Mouse (Mus musculus) spleen, adult 2 months (tissue): Measurements from ENCODE around the gene Pde9a.

Experiments used
- CTCF ChIP-seq: fragments of 200-500 bp; IDR thresholded peaks from 2 replicates; pipeline ENCODE4 v1.5.1; 2011; ENCODE audit warnings: mild to moderate bottlenecking, inconsistent platforms; ENCODE audit not compliant: insufficient read depth, insufficient read length, insufficient replicate concordance; ENCODE audit errors: extremely low read depth
- POLR2A ChIP-seq: fragments of 200-500 bp; IDR thresholded peaks from 2 replicates; pipeline ENCODE4 v1.6.1; 2011; ENCODE audit warnings: low read depth, low read length, inconsistent platforms

- TF ChIP-seq CTCF (no peak), POLR2A (no peak)
These were observed 15.8 kb upstream of the Pde9a start for GRCm38 (mm10) chr17:31370221-31370620.
